Mouse (Mus musculus) cerebellum, adult 2 months (tissue): ENCODE measurements around the gene Arpp19.

Experiments used
- CTCF ChIP-seq: fragments of 200-500 bp; IDR thresholded peaks from 2 replicates; pipeline ENCODE4 v1.5.1; 2011; ENCODE audit warnings: low read depth, mild to moderate bottlenecking, control low read depth, low read length, moderate library complexity, borderline replicate concordance; ENCODE audit not compliant: insufficient read depth
- POLR2A ChIP-seq: fragments of 200-500 bp; IDR thresholded peaks from 2 replicates; pipeline ENCODE4 v1.6.1; 2011; ENCODE audit warnings: low read length, control low read depth, borderline replicate concordance; ENCODE audit not compliant: insufficient read depth

GRCm38 (mm10) chr9:75102131-75102530 is 64.7 kb downstream of the Arpp19 start:
- TF ChIP-seq CTCF (no peak), POLR2A (no peak)
